Mouse (Mus musculus) spleen, adult 2 months (tissue): ENCODE data around the gene Ccl3. TPM values are rescaled to one million over a fixed set of nuclear protein-coding genes. Genes with fewer than 3 reads are reported as not detected.

Experiments
- DNase-seq, 2 experiments: peaks; one replicate each; pipeline versions ENCODE4 v3.0.0 to v3.0.0-alpha.2; 2012 to 2021; ENCODE audit warnings: low spot score in 2 of 2, low read depth in 1 of 2
- H3K27ac ChIP-seq: fragments of 200-500 bp; 2 replicates; pipeline ENCODE4 v1.5.1; 2012; ENCODE audit warnings: low read length, inconsistent platforms; ENCODE audit not compliant: insufficient read depth
- H3K27me3 ChIP-seq: fragments of 200-500 bp; 2 replicates; pipeline ENCODE4 v1.6.1; 2012; ENCODE audit warnings: mild to moderate bottlenecking, moderate library complexity, low read length, inconsistent platforms; ENCODE audit not compliant: control insufficient read depth, insufficient read depth
- H3K36me3 ChIP-seq: fragments of 200-500 bp; 2 replicates; pipeline ENCODE4 v1.6.1; 2012; ENCODE audit warnings: mild to moderate bottlenecking, low read length, inconsistent platforms; ENCODE audit not compliant: control insufficient read depth, insufficient read depth
- H3K4me1 ChIP-seq: fragments of 200-500 bp; 2 replicates; pipeline ENCODE4 v1.6.1; 2011; ENCODE audit warnings: inconsistent platforms; ENCODE audit not compliant: control insufficient read depth, insufficient read depth, insufficient read length
- H3K4me3 ChIP-seq: fragments of 200-500 bp; 2 replicates; pipeline ENCODE4 v1.5.1; 2011; ENCODE audit warnings: mild to moderate bottlenecking, inconsistent platforms; ENCODE audit not compliant: insufficient read depth, insufficient read length; ENCODE audit errors: extremely low read depth
- CTCF ChIP-seq: fragments of 200-500 bp; IDR thresholded peaks from 2 replicates; pipeline ENCODE4 v1.5.1; 2011; ENCODE audit warnings: mild to moderate bottlenecking, inconsistent platforms; ENCODE audit not compliant: insufficient read depth, insufficient read length, insufficient replicate concordance; ENCODE audit errors: extremely low read depth
- POLR2A ChIP-seq: fragments of 200-500 bp; IDR thresholded peaks from 2 replicates; pipeline ENCODE4 v1.6.1; 2011; ENCODE audit warnings: low read depth, low read length, inconsistent platforms
- WGBS: fragments of 180-500 bp; shearing (Covaris S2); methylation state at CpG from one replicate; pipeline ENCODE4 v1.1.7; 2018; 5-methylcytosine and 5-hydroxymethylcytosine counted together
- polyA plus RNA-seq: library from polyadenylated mRNA; depleted of rRNA; stranded (reverse); fragments of >200 nt; gene quantifications from 2 replicates; pipeline ENCODE4 v1.2.3, GENCODE M21; 2012

The Ccl3 gene
- polyA plus RNA-seq, 1 experiment: 5.9 TPM

DNA sequence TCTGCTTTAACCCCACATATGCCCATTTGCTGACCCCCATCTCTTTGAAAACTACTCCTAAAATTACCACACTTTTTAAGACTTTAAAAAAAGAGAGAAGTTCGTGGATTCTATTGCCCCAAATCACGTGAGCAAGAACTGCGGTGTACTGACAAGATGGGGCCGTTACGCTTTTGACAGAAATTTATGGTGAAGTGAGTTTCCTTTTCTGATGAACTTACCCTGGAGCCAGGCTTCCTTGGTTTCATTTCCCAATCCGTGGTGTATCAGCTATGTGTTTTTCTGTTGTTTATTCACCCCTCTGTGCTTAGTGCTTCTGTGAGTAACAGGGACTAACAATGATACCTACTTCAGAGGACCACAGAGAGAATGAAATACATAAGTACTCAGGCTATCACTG, 9.6 kb upstream of the Ccl3 start:
- peaks cover 5% of the 10 kb centered on the region; the same call in 1 of the 2 replicates for H3K4me1 ChIP-seq
- no peak for TF ChIP-seq POLR2A
- TF ChIP-seq CTCF: no peak
- 11% methylated on average over 6 of the region's 6 CpGs for WGBS
- H3K27ac ChIP-seq: no peak overlapping the region
- H3K4me3 ChIP-seq: no peak overlapping the region
- no peaks in the 10 kb centered on the region for H3K27me3 ChIP-seq
- DNase-seq: no peak
- H3K36me3 ChIP-seq: no peaks in the 10 kb centered on the region

DNA sequence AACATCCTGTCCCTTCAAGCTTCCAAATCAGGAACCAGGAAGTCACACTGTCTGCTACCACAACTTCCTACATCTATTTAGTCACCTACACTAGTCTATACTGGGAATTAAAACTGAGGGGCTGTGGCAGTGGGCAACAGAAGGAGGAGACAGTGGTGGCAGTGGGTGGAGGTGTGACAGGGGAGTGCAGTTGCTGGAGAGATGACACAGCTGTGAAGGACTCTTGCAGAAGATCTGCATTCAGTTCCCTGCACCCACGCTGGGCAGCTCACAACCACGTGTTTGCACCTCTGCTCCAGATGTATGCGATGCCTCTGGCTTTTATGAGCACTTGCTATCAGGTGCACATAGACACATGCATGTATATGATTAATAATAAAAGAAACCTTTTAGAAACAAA, 8.4 kb upstream of the Ccl3 start:
- no peaks in the 10 kb centered on the region for H3K27me3 ChIP-seq
- H3K27ac ChIP-seq: no peak overlapping the region
- H3K4me1 ChIP-seq: peaks cover 4% of the 10 kb centered on the region; the same call in 1 of the 2 replicates
- TF ChIP-seq POLR2A (no peak), CTCF (no peak)
- no peaks in the 10 kb centered on the region for H3K36me3 ChIP-seq
- H3K4me3 ChIP-seq: no peak overlapping the region
- WGBS: 52% methylated on average over 3 of the region's 3 CpGs
- no peak for DNase-seq

DNA sequence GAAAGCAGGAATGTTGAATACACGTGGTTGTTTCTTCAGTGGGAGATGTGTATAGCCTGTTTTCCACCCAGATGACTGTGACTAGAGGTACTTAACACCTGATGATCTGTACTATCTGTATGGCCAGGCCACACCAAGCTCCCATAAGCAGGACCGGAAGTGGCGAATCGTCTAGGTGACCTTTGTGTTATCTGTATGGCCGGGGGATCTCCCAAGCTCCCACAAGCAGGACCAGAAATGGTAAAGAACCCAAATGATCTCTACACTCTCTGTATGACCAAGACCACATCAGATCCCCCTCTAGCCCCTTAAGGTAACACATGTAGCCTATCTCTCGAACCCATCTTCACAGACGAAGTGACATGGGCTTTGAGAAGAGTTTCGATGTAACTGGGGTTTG, 5.5 kb upstream of the Ccl3 start:
- Histone ChIP-seq H3K4me3 (no peak overlapping the region), H3K27ac (no peak overlapping the region), H3K36me3 (no peaks in the 10 kb centered on the region), H3K27me3 (no peaks in the 10 kb centered on the region), H3K4me1 (no peaks in the 10 kb centered on the region; the same call in 1 of the 2 replicates)
- TF ChIP-seq CTCF (no peak), POLR2A (no peak)
- no peak for DNase-seq
- 90% methylated on average over 8 of the region's 8 CpGs for WGBS

DNA sequence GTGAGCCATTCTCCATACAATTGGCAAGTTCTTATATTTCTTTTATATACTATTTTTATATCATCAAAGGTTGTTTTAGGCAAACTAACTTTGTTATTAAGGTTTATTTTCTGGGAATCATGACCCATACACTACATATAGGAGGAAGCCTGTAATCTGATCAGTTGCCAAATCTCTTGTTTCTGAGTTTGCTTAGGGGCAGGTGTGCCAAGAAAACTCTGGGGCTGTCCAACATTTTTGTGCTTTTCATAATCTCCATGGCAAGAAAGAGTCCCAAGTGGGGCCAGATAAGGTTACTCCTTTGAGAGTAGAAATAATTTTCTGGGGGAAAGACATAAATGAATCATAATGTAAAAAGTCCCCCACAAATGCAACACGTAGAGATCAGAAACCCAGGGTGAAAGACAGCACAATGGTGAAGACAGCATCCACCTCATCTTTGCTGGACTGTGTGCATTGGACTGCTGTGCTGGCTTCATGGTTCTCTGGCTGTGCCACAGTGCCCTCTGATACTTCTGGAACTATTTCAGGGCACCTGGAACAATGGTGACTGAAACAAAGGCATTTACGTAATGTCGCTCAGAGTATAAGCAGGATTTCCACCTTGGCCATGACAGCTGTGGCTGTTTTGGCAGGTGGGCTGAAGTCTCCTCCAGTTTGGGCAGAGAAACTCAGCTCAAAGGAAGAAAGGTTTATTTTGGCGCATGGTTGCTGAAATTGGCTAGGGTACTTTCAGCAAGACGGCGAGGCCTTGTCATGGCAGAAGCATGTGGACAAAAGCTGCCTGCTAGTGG, 2.6 kb downstream of the Ccl3 start:
- no peak overlapping the region for H3K4me3 ChIP-seq
- H3K27ac ChIP-seq: no peak overlapping the region
- TF ChIP-seq POLR2A: no peak
- TF ChIP-seq CTCF: no peak
- WGBS: 94% methylated on average over 6 of the region's 6 CpGs
- no peaks in the 10 kb centered on the region for H3K4me1 ChIP-seq
- no peaks in the 10 kb centered on the region for H3K36me3 ChIP-seq
- no peak for DNase-seq
- H3K27me3 ChIP-seq: no peaks in the 10 kb centered on the region

DNA sequence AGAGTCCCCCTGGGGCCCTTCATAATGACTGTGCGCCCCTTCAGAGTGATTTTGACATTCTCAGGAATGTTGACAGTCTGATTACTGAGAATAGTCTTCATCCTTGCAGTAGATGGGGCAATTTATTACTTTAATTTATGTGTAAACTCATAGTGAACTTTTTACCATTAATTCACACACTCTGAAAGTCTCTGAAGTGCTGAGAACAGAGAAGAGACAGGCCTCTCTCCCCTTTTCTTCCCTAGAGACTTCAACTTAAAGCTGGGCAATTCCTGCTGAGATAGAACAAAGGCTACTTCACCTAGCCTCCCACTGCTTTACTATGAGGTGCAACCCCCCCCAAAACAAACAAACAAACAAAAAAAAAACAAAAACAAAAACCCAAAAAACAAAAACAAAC, 3.6 kb downstream of the Ccl3 start, which contains the start of gene Rpl9-ps1:
Rpl9-ps1 (minus strand) TSS at position 101 of the 400 bp plus-strand sequence.
- no peaks in the 10 kb centered on the region for H3K36me3 ChIP-seq
- DNase-seq: no peak
- no peak for TF ChIP-seq CTCF
- no peak for TF ChIP-seq POLR2A
- no peak within 1 kb of the TSS for H3K4me3 ChIP-seq
- no peaks in the 10 kb centered on the region for H3K27me3 ChIP-seq
- H3K4me1 ChIP-seq: peaks cover 3% of the 10 kb centered on the region; the same call in 1 of the 2 replicates
- 100% methylated on average over 1 of the region's 1 CpGs for WGBS
- H3K27ac ChIP-seq: no peak within 1 kb of the TSS

GRCm38 (mm10) chr11:83641216-83641615, 7.9 kb downstream of the Ccl3 start:
- no peaks in the 10 kb centered on the region for H3K27me3 ChIP-seq
- no peak overlapping the region for H3K4me3 ChIP-seq
- H3K4me1 ChIP-seq: peaks cover 12% of the 10 kb centered on the region; the same call in 1 of the 2 replicates
- no peak overlapping the region; the same call in 1 of the 2 replicates for H3K27ac ChIP-seq
- no peak for DNase-seq
- H3K36me3 ChIP-seq: no peaks in the 10 kb centered on the region
- 3% methylated on average over 2 of the region's 2 CpGs for WGBS
- TF ChIP-seq CTCF (no peak), POLR2A (no peak)

DNA sequence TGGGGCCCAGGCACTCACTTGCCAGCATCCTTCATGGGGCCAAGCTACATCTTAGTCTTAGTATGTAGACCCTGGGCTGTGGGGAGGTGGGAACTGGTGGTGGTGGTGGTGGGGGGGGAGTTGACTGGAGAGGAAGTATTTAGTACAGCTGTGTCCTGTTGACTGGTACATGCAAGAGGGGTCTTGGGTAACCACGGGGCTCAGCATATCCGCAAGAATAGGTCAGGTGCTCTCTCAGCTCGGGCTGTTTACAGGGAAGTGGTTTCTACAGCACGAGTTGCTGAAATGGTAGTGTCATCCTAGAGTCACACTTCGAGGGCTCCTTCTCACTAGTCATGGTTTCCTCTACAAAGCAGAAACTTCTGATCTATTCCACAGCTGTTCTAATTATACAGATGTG, 9.0 kb downstream of the Ccl3 start:
- no peak overlapping the region for H3K4me3 ChIP-seq

More for the DNA sequence above, 9.0 kb downstream of the Ccl3 start:
- peak overlapping the region; percentile 71 for H3K27ac ChIP-seq
- H3K4me1 ChIP-seq: peaks cover 12% of the 10 kb centered on the region; the same call in 1 of the 2 replicates
- WGBS: 4% methylated on average over 5 of the region's 5 CpGs
- no peaks in the 10 kb centered on the region for H3K27me3 ChIP-seq
- TF ChIP-seq CTCF (no peak), POLR2A (no peak)
- peak; percentile 53 to 84 for DNase-seq
- H3K36me3 ChIP-seq: no peaks in the 10 kb centered on the region
